Mouse (Mus musculus) CD4-positive, CD25-positive, alpha-beta regulatory T cell, adult 4 months (primary cell): ENCODE results near the gene Pif1. TPM values are rescaled to one million over a fixed set of nuclear protein-coding genes. Genes with fewer than 3 reads are reported as not detected.

ENCODE experiments used
- ATAC-seq: one replicate; pipeline ENCODE4 v1.8.0; 2017
- polyA plus RNA-seq, 2 experiments: library from polyadenylated mRNA; unstranded; fragments of 100-300 nt; shearing (Covaris generic); gene quantifications; one replicate each; pipeline ENCODE4 v1.2.1; 2017

Pif1 gene
- polyA plus RNA-seq, 2 experiments from 2014 or later = 0.73 to 1.1 TPM

DNA sequence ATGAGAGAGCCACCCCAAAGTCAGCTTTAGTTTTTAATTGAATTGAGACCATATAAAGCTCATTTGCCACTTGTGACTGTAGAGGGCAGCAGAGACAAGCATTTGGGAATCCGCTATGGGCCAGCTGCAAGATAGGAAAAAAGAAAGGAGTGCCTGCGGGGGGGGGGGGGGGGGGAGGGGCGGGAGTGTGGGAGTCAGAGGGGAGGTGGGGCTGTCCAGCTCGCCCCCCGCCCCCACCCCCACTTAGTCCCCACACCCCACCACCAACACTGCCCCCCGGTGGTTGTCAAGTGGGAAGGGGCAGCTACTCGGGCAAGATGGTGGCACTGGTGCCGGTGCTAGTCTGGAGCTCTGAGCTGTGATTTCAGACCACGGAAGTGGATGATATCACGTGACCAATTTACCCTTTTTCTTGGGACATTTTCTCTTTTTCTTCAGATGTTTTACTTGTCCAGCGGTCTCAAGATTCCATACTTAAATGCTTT is 11.8 kb downstream of the Pif1 start:
- no peak for ATAC-seq

DNA sequence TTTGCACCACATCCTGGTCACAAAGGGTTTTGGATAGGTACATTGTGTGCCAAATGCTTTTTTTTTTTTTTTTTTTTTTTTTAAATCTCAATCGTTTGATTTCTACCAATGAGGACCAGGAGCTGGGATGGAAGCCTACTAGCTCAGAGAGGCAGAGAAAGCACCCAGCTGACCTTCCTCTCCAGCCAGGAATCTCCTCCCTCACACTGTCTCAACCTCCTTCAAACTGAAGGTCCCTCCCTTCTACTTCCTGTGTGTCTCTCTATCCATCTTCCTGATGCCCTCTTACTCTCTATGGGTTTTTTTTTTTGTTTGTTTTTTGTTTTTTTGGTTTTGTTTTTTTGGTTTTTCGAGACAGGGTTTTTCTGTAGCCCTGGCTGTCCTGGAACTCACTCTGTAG is 14.0 kb downstream of the Pif1 start:
- no peak for ATAC-seq

DNA sequence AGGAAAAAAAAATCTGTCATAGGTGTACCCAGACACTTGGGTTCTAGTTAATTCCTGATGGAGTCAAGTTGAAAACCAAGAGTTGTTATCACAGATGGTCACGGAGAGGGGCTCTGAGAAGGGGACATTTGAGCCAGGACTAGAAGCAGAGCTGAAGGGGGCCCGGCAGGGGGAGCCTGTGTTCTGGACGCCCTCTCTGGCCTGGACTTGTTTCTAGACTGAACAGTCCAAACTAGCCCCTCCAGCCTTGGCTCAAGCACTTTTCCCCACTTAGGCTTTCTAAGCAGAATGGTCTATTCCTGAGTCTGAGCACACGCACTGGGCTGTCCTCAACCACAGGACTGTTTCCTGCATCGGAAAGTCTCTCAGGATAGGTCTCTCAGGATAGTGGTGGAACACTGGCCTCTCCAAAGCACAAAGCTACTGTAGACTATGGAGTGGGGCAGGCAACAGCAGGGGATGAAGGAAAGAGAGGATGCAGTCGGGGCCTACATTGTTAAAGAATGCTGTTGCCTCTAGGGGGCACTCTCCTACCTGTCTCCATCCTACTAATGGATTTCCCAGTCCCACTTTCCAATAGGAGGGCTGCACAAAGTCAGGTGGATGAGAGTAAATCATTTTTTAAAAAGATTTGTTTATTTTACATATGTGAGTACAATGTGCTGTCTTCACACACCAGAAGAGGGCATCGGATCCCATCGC is 16.6 kb downstream of the Pif1 start:
- no peak for ATAC-seq

DNA sequence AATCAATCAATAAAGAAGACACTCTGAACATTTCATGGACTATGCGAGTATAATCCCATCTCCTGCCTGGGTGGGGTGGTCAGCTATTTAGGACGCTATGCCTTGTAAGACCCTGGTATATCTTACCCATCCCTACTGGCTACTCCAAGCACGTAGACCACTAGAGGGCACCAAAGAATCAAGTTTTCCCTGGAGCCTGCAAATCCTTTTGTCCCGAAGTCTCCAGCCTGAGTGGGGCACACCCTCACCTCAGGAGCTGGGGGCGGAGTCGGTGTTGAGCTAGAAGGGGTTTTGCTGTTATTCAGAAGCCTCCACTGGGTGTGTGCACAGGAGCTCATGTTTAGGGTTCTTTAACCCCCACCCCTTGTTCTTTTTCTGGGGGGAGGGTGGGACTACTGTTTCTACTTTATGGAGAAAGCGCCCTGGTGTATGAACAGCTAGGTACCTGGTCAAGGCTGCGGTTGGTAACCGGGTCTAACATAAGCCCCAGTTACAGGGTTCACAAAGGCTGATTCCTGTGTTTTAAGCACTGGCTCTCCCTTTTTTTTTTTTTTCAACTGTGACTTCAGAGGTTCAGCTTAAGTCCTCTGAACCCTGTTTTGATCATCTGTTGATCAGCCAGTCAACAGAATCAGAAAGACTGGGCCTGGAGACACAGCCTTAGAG is 18.6 kb downstream of the Pif1 start:
- no peak for ATAC-seq

DNA sequence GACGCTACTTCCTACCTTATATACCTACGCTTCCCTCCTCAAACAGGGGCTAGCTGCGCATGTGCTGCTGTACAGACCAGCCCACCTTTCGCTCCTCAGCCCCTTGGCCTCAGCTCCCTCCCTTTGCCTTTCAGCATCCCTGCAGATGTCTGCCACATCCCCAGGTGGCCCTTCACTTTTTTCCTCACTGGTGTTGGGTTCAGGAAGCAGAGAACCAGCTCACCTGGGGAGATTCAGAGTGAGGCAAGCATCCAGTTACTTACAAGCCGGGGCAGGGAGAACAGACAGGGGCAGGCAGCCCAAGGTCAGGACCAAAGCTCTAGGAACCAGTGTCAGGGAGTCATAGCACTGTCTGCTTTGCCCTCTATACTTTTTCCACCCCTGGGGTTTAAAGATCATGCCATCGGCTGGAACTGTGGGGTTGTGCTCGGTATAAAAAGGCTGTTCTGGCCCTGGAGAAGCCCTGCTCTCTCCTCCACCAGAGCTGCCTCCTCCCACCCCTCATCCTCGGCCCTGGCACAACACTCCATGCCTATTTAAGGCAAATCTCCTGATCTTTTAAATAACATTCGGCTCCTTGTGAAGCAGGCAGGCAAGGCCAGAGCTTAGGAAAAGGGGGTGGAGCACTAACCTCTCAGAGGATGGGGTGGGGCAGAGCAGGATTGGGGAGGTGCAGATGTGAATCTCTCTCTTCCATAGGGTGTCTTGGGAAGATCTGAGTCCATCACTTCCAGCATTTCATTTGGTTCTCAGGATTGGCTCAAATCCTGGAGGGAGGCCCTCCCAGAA is 19.6 kb downstream of the Pif1 start:
- no peak for ATAC-seq

DNA sequence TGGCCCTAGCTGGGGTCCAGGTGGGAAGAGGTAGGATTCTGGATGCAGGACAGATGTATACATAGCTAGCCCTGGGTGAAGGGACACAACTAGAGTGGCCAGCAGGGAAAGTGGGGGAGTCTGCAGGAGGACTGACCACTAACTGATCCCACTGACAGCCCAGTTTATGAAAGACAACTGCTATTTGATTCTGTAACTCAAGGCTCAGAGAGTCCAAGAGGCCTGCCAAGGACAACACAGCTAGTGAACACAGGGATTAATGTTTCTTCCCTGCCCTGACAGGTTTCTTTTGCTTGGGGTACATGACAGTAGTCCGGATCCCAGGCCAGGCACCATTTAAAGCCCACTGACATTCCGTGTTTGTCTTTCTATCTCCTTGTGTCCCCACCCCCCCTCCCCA is 20.2 kb downstream of the Pif1 start:
- no peak for ATAC-seq

DNA sequence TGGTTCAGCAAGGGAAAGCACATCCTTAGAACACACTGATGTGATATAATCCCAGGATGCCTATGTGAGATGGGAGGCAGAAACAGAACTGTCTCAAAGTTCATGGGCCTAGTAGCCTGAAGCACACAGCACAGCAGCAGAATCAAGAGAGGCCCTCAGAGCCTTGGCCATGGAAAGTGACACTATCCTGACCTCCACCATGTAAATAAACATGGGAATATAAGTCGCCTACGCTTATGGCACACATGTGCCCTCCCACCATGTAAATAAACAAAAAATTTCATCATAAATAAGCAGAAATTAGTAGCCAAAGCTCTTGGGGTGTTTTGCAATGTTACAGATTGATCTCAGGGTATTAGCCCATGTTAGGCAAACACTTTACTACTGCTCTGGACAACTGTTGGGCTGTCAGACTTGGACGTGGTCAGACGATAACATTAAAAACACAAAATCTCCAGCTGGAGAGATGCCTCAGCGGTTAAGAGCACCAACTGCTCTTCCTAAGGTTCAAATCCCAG is 25.1 kb downstream of the Pif1 start:
- no peak for ATAC-seq

DNA sequence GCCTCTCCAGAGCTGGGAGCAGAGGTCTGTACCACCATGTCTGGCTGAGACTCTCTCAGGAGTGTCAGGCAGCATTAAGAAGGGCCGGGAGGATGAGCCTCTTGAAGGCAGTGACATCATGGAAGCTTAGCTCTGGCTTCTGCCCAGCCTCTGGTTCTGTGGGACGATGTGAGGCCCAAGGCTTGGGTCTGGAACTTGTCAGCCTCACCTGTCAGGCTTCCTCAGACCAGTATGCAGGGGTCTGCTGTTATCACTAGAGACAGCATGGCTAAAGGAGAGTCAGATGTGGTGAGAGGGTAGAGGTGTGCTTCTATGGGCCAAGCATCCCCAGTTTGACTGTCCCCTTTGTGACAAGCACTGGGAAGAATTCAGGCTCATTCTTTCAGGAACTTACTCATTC is 26.1 kb downstream of the Pif1 start:
- ATAC-seq = no peak

DNA sequence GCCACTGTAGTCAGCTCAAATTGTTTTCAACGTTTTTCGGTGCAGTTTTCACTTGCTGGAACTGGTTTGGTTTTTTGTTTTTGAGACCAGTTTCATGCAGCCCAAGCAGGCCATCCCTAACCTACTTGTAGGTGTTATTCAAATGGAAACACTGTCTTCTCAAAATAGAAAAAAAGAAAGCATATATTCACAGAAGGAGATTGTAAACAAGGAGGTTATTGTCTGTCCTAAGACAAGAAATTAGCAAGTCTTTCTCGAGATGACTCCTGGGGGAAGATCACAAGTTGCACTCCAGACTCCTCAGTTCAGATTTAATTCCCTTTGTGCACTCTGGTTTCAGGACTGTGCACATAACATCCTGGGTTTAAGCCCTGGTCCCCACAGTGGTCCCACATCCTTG is 32.4 kb downstream of the Pif1 start:
- ATAC-seq = no peak

DNA sequence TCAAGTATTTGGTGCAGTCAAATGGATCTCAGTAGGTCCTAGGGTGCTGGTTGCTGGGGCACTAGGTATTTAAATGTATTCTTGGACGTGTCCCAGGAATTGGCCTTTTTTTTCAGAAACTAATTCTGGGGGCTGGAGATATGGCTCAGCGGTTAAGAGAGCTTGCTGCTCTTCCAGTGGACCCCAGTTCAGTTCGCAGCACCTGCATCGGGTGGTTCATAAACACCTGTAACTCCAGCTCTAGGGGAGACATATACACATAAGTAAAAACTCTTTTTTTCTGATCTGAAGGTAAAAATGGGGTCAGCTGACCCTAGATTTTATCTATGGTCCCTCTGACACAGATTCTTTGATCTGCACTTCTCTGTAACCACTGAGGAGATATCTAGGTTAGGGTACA is 34.2 kb downstream of the Pif1 start:
- ATAC-seq = no peak

DNA sequence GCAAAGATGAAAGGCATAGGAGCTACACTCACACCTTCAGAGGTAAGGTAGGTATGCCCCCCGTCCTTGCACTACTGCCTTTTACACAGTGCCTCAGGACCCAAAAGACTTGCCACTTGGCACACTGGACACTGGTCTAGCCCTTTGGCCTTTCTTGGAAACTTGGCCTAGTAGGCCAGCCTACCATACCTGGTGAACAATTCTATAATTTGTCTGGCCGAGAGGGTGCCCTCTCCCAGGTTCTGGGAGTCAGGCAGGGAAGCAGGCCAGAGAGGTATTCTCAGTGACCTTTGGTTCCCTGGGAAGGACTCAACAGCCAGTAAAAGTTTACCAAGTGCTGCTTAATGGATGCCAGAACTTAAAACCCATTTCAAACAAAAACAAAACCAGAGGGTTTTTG is 34.7 kb downstream of the Pif1 start:
- ATAC-seq = no peak

DNA sequence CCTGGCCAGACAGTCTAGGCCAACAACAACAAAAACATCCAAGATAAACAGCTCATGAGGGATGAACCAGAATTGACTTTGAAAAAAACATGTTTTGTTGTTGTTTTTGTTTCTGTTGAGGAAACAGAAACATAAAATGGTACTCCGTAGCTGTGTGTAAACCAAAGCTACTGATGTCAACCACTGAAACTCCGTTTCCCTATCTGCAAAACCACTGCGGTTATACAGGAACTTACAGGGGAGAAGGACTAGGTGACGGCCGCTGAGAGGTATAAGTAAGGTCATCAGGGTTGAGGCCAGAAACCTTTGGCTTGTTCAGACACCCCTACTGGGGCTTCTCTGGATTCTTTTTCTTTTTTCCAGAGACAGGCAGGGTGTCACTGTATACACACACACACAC is 35.9 kb downstream of the Pif1 start:
- ATAC-seq = no peak

DNA sequence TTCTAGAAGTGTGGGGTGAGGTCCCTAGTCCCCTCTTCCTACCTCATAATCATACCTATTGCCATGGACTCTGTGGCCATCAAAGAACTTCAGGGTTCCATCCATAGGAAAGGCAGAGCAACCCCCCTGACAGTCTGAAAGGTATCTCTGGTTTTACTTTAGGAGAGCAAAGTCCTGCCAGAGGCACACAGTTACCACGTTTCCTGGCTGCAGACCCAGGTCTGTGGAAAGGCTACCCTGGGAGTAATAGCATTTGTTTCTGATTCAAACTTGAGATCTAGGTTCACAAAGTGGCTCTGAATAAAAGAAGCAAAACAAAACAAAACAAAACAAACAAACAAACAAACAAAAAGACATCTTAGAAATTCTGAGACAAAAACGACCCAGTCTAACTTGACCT is 37.3 kb downstream of the Pif1 start:
- no peak for ATAC-seq

DNA sequence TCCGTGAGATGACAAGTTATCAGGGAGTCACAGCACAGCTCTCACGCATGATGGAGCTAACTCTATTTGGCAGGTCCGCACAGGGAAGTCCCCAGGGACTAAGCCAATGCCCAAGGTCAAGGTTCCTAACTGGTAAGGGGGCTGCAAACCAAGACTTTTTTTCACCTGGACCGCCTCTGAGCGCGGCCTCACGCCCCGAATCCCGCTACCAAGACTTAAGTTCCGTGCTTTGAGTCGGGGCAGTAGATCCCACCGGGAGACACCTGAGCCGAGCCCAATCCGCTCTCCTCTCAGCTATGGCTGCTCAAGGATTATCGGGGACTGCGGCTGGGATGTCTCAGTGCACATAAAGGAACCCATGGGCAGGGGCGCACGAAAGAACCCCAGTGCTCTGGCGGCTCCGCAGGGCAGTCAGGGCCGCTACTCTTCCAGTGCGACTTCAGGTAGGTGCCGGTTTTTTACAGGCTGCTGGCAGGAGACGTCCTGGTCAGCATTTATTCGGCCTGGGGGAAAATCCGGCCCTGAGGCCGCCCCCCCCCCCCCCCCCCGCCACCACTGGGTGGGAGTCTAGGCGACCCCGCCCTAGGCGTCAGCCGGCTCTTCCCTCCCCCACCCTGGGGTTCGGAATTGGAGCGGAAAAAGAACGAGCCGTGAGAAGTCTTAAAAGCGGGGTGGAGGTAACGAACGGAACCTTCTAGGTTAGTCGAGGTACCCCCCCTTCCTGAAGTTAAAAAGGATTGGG is 42.2 kb downstream of the Pif1 start, which contains the start of gene Rbpms2:
Rbpms2 (plus strand) TSS at position 624 of the 742 bp plus-strand sequence.
- peak; percentile 46 for ATAC-seq

DNA sequence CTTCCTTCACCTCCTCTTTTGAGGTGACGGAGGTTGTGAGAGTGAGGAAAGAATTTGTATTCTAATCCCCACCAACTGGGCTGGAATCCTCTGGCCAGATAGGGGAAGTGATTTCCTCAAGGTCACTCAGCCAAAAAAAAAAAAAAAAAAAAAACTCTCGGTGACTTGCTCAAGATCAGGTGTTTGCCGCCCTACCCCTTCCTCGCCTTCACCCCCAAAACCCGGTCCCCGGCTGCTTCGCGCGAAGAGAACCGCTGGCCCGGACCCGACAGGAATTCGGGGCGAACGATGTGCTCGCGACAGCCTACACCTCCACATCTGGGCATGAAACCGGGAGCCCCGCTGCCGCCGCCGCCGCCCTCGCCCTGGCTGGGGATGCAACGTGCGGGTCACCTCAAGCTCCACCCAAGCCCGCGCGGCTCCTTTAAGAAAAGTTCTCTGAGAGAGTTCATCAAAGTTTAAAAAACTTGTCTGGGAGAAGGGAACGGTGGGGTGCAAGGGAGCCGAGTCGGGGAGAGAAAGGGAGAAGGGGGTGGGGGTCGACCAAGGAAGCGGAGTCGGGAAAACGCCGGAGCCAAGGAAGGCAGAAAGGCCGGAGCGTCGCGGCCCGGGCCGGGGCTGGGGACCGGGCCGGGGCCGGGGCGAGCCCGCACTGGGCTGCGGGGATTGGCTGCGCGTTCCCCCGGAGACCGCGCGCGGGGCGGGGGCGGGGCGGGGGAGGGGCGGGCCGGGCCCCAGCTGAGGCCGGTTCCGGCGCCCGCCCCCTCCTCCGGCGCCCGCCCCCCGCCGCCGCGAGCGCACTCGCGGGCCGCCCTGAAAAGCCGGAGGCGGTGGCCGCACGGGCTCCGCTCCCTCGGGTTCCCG is 43.0 kb downstream of the Pif1 start:
- ATAC-seq = peak; percentile 43

DNA sequence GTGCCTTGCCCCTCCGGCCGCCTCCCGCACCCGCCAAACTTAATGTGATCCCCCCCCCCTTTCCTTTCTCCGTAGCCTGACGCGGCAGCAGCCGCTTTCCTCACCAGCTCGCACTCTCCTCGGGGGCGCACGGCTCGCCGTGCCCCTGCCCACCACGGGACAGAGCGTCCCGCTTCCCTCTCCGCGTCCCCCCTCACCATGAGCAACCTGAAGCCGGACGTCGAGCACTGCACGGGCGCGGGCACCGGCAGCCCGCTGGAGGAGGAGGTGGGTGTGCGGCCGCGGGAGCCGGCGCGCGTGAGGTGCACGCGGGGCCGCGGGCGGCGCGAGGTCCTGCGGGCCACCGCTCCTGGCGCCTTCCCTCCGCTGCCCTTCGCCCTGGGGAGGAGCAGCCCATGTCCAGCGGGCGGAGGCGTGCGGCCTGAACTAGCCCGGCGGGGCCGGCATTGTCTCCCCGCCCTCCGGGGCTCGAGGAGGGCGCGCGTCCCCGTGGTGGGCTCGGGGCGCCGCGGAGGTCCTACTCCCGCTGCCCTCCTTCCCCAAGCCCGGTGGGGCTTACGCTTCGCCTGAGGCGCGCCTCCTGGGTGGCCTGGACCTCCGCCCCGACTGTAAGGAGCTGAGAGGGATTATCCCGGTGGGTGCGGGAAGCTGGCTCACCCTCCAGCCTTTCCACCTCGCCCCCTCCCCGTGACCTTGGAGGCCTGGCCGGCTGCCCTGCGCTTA is 43.8 kb downstream of the Pif1 start:
- ATAC-seq = peak; percentile 36

DNA sequence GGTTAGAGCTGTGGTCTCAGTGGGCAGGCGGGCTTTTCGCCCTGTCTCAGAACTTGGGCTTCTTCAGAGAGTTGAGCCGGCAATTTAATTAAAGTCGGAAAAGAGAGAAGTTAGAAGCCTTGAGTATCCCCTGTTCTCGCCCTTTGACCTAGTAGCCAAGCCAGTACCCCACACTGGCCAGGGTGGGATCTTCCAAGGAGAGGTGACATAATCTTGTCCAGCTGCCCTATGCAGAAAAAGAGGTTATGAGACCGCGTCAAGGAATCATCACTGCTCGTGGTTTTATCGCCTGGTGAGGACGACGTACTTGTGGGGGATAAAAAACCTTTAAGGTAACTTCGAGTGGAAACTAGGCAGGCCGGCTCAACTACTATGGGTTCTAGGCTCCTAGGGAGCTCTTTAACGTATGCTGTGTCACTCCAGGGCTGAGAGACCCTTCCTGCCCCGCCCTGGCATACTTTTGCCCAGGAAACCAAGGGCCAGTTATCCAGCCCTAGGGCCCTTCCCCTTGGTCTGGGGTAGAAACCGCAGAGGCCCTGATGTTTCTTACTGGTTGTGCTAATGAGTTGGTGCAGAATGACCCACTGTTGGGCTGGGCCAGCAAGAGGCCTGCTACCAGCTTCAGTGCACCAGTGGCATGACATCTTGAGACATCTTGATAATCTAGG is 44.5 kb downstream of the Pif1 start:
- no peak for ATAC-seq

DNA sequence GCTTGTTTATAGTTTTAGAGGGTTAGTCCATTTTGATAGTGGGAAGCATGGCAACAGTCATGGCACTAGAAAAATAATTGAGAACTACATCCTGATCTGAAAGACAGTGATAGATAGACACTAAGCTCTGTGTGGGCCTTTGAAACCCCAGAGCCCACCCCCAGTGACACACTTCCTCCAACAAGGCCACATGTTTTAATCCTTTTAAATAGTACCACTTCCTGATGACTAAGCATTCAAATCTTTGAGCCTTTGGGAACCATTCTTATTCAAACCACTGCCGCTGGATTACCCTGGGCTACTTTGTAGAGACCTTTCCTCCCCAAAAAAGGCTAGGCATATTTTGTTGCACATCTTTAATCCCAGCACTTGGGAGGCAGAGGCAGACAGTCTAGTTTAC is 48.8 kb downstream of the Pif1 start:
- no peak for ATAC-seq

DNA sequence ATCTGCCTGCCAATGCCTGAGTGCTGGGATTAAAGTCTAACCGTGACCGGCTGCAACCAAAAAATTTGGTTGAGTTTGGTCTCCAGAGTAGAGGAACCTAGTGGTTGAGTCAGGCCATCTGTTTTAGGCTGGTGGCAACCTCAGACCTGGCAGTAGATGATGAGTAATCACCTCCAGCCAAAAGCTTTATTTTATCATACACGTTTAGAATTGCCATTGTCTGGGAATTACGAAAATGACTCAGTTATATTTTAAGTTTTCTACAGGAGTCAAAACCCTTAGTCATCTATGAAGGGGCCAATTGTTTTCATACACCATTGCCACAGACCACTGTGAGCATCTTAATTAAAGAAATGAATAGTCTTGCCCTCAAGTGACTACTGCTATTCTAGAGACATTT is 50.0 kb downstream of the Pif1 start:
- ATAC-seq = no peak

DNA sequence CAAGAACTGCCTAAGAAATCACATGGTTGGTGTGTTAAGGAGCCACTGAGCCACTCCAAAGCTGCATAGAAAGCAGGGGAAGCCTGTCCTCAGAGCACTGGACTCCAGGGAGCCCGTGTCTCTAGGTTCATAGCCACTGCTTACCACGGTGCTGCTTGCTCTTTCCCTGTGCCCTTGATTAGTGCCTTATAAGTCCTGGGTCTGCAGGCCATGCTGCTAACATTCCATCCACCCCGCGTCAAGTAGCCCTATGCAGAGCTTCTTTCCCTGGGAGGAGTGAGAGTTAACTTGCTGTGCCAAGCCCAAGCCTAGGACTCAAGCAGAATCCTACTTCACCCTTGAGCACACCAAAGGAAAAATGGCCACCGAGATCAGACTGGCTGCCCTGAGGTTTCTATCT is 52.1 kb downstream of the Pif1 start:
- ATAC-seq = no peak
